Mouse (Mus musculus): Measurements from ENCODE around the gene Olfr1357. TPM values are rescaled to one million over a fixed set of nuclear protein-coding genes. Genes with fewer than 3 reads are reported as not detected.

Gene Olfr1357
- polyA plus RNA-seq, 1 experiment from 2014 or later = not detected

- WGBS (ENCODE audit: insufficient replicate concordance) = 95% methylated on average over 18 of the region's 18 CpGs
- Histone ChIP-seq H3K4me1 (ENCODE audit: control insufficient read depth, insufficient read depth, low read length) (peaks cover 7% of the 10 kb centered on the region; the same call in 1 of the 2 replicates), H3K9ac (ENCODE audit: low read depth, low read length) (no peak overlapping the region), H3K4me3 (ENCODE audit: low read depth, low read length) (no peak overlapping the region), H3K9me3 (replicated peaks; ENCODE audit: control insufficient read depth, low read length) (no peaks in the 10 kb centered on the region), H3K27ac (ENCODE audit: low read depth, low read length) (no peak overlapping the region), H3K27me3 (ENCODE audit: control insufficient read depth, insufficient read depth, low read length) (no peaks in the 10 kb centered on the region), H3K4me2 (no peak overlapping the region), H3K36me3 (ENCODE audit: control insufficient read depth, insufficient read depth, low read length) (peaks cover 40% of the 10 kb centered on the region)
- ATAC-seq (replicated peaks; ENCODE audit: insufficient number of reproducible peaks, low FRiP score, low TSS enrichment) = no peak
Measured at GRCm38 (mm10) chr10:78589291-78589690, 28.6 kb downstream of the Olfr1357 start.

GRCm38 (mm10) chr10:78586026-78586425 lies 31.8 kb downstream of the Olfr1357 start:
- 89% methylated on average over 13 of the region's 13 CpGs for WGBS (ENCODE audit: insufficient replicate concordance)
- Histone ChIP-seq H3K9me3 (replicated peaks; ENCODE audit: control insufficient read depth, low read length) (no peaks in the 10 kb centered on the region), H3K9ac (ENCODE audit: low read depth, low read length) (no peak overlapping the region), H3K4me1 (ENCODE audit: control insufficient read depth, insufficient read depth, low read length) (peaks cover 7% of the 10 kb centered on the region; the same call in 1 of the 2 replicates), H3K36me3 (ENCODE audit: control insufficient read depth, insufficient read depth, low read length) (peaks cover 41% of the 10 kb centered on the region), H3K4me2 (no peak overlapping the region), H3K27me3 (ENCODE audit: control insufficient read depth, insufficient read depth, low read length) (no peaks in the 10 kb centered on the region), H3K4me3 (ENCODE audit: low read depth, low read length) (no peak overlapping the region), H3K27ac (ENCODE audit: low read depth, low read length) (no peak overlapping the region)
- ATAC-seq (replicated peaks; ENCODE audit: insufficient number of reproducible peaks, low FRiP score, low TSS enrichment) = no peak

- H3K4me3 ChIP-seq (ENCODE audit: low read depth, low read length) = no peak overlapping the region
- peaks cover 7% of the 10 kb centered on the region; the same call in 1 of the 2 replicates for H3K4me1 ChIP-seq (ENCODE audit: control insufficient read depth, insufficient read depth, low read length)
- H3K4me2 ChIP-seq = no peak overlapping the region
- peaks cover 42% of the 10 kb centered on the region for H3K36me3 ChIP-seq (ENCODE audit: control insufficient read depth, insufficient read depth, low read length)
- no peak for ATAC-seq (replicated peaks; ENCODE audit: insufficient number of reproducible peaks, low FRiP score, low TSS enrichment)
- H3K9ac ChIP-seq (ENCODE audit: low read depth, low read length) = no peak overlapping the region
- no peak overlapping the region for H3K27ac ChIP-seq (ENCODE audit: low read depth, low read length)
- WGBS (ENCODE audit: insufficient replicate concordance) = 81% methylated on average over 22 of the region's 22 CpGs
- H3K9me3 ChIP-seq (replicated peaks; ENCODE audit: control insufficient read depth, low read length) = no peaks in the 10 kb centered on the region
- no peaks in the 10 kb centered on the region for H3K27me3 ChIP-seq (ENCODE audit: control insufficient read depth, insufficient read depth, low read length)
Measured at GRCm38 (mm10) chr10:78585606-78586005, 32.3 kb downstream of the Olfr1357 start.

- Histone ChIP-seq H3K9me3 (replicated peaks; ENCODE audit: control insufficient read depth, low read length) (no peaks in the 10 kb centered on the region), H3K27ac (ENCODE audit: low read depth, low read length) (no peak overlapping the region), H3K27me3 (ENCODE audit: control insufficient read depth, insufficient read depth, low read length) (no peaks in the 10 kb centered on the region), H3K4me2 (no peak overlapping the region), H3K9ac (ENCODE audit: low read depth, low read length) (no peak overlapping the region), H3K36me3 (ENCODE audit: control insufficient read depth, insufficient read depth, low read length) (peaks cover 42% of the 10 kb centered on the region), H3K4me3 (ENCODE audit: low read depth, low read length) (no peak overlapping the region), H3K4me1 (ENCODE audit: control insufficient read depth, insufficient read depth, low read length) (peaks cover 1% of the 10 kb centered on the region; the same call in 1 of the 2 replicates)
- 92% methylated on average over 1 of the region's 1 CpGs for WGBS (ENCODE audit: insufficient replicate concordance)
- no peak for ATAC-seq (replicated peaks; ENCODE audit: insufficient number of reproducible peaks, low FRiP score, low TSS enrichment)
Measured at GRCm38 (mm10) chr10:78584996-78585395, 32.9 kb downstream of the Olfr1357 start.

- Histone ChIP-seq H3K9ac (ENCODE audit: low read depth, low read length) (no peak overlapping the region), H3K27ac (ENCODE audit: low read depth, low read length) (no peak overlapping the region), H3K9me3 (replicated peaks; ENCODE audit: control insufficient read depth, low read length) (no peaks in the 10 kb centered on the region), H3K36me3 (ENCODE audit: control insufficient read depth, insufficient read depth, low read length) (peaks cover 41% of the 10 kb centered on the region), H3K4me1 (ENCODE audit: control insufficient read depth, insufficient read depth, low read length) (no peaks in the 10 kb centered on the region), H3K27me3 (ENCODE audit: control insufficient read depth, insufficient read depth, low read length) (no peaks in the 10 kb centered on the region), H3K4me2 (no peak overlapping the region), H3K4me3 (ENCODE audit: low read depth, low read length) (no peak overlapping the region)
- 0 out of 2 replicates have a peak, but pooled peaks have one; percentile 14 for ATAC-seq (replicated peaks; ENCODE audit: insufficient number of reproducible peaks, low FRiP score, low TSS enrichment)
- WGBS (ENCODE audit: insufficient replicate concordance) = 75% methylated on average over 3 of the region's 3 CpGs
Measured at GRCm38 (mm10) chr10:78583939-78584338, 33.9 kb downstream of the Olfr1357 start.

- peaks cover 35% of the 10 kb centered on the region for H3K36me3 ChIP-seq (ENCODE audit: control insufficient read depth, insufficient read depth, low read length)
Measured at GRCm38 (mm10) chr10:78583347-78583746, 34.5 kb downstream of the Olfr1357 start.

GRCm38 (mm10) chr10:78581121-78581520 lies 36.8 kb downstream of the Olfr1357 start:
- H3K36me3 ChIP-seq (ENCODE audit: control insufficient read depth, insufficient read depth, low read length) = peaks cover 24% of the 10 kb centered on the region
- no peak for ATAC-seq (replicated peaks; ENCODE audit: insufficient number of reproducible peaks, low FRiP score, low TSS enrichment)
- no peak overlapping the region for H3K27ac ChIP-seq (ENCODE audit: low read depth, low read length)
- WGBS (ENCODE audit: insufficient replicate concordance) = 92% methylated on average over 7 of the region's 7 CpGs
- H3K4me2 ChIP-seq = no peak overlapping the region
- H3K27me3 ChIP-seq (ENCODE audit: control insufficient read depth, insufficient read depth, low read length) = no peaks in the 10 kb centered on the region
- H3K9me3 ChIP-seq (replicated peaks; ENCODE audit: control insufficient read depth, low read length) = no peaks in the 10 kb centered on the region
- no peak overlapping the region for H3K4me3 ChIP-seq (ENCODE audit: low read depth, low read length)
- no peak overlapping the region for H3K9ac ChIP-seq (ENCODE audit: low read depth, low read length)
- H3K4me1 ChIP-seq (ENCODE audit: control insufficient read depth, insufficient read depth, low read length) = 0 out of 2 replicates have a peak, but pooled peaks cover under 1% of the 10 kb centered on the region

More at GRCm38 (mm10) chr10:78583347-78583746, 34.5 kb downstream of the Olfr1357 start:
- no peaks in the 10 kb centered on the region for H3K4me1 ChIP-seq (ENCODE audit: control insufficient read depth, insufficient read depth, low read length)
- H3K9me3 ChIP-seq (replicated peaks; ENCODE audit: control insufficient read depth, low read length) = no peaks in the 10 kb centered on the region
- H3K27me3 ChIP-seq (ENCODE audit: control insufficient read depth, insufficient read depth, low read length) = no peaks in the 10 kb centered on the region
- ATAC-seq (replicated peaks; ENCODE audit: insufficient number of reproducible peaks, low FRiP score, low TSS enrichment) = no peak
- H3K9ac ChIP-seq (ENCODE audit: low read depth, low read length) = no peak overlapping the region
- WGBS (ENCODE audit: insufficient replicate concordance) = 70% methylated on average over 9 of the region's 9 CpGs
- no peak overlapping the region for H3K27ac ChIP-seq (ENCODE audit: low read depth, low read length)
- no peak overlapping the region for H3K4me3 ChIP-seq (ENCODE audit: low read depth, low read length)
- H3K4me2 ChIP-seq = no peak overlapping the region

- no peak overlapping the region for H3K27ac ChIP-seq (ENCODE audit: low read depth, low read length)
- no peak for ATAC-seq (replicated peaks; ENCODE audit: insufficient number of reproducible peaks, low FRiP score, low TSS enrichment)
- no peak overlapping the region for H3K9ac ChIP-seq (ENCODE audit: low read depth, low read length)
- H3K36me3 ChIP-seq (ENCODE audit: control insufficient read depth, insufficient read depth, low read length) = peaks cover 11% of the 10 kb centered on the region
- no peaks in the 10 kb centered on the region for H3K27me3 ChIP-seq (ENCODE audit: control insufficient read depth, insufficient read depth, low read length)
- 80% methylated on average over 3 of the region's 3 CpGs for WGBS (ENCODE audit: insufficient replicate concordance)
- no peak overlapping the region for H3K4me3 ChIP-seq (ENCODE audit: low read depth, low read length)
- H3K9me3 ChIP-seq (replicated peaks; ENCODE audit: control insufficient read depth, low read length) = no peaks in the 10 kb centered on the region
- peaks cover 9% of the 10 kb centered on the region; the same call in 1 of the 2 replicates for H3K4me1 ChIP-seq (ENCODE audit: control insufficient read depth, insufficient read depth, low read length)
- H3K4me2 ChIP-seq = no peak overlapping the region
Measured at GRCm38 (mm10) chr10:78578204-78578603, 39.7 kb downstream of the Olfr1357 start.

All from heart, embryonic 11.5 days (tissue).